Mouse (Mus musculus) embryonic fibroblast, embryonic 13.5 days (primary cell): Measurements from ENCODE around the gene Naxe.

Experiments
- CTCF ChIP-seq: IDR thresholded peaks from 2 replicates; pipeline ENCODE4 v1.5.1; 2011; ENCODE audit warnings: mild to moderate bottlenecking, control low read depth, low read length, moderate library complexity, borderline replicate concordance; ENCODE audit not compliant: insufficient read depth
- POLR2A ChIP-seq: IDR thresholded peaks from 2 replicates; pipeline ENCODE4 v1.6.1; 2011; ENCODE audit warnings: low read depth, mild to moderate bottlenecking, control low read depth, low read length, moderate library complexity

- TF ChIP-seq CTCF, result no peak
- no peak for TF ChIP-seq POLR2A
These were observed 34.9 kb downstream of the Naxe start for GRCm38 (mm10) chr3:88023192-88024074.
